Mouse (Mus musculus) myocyte (in vitro differentiated cells): ENCODE results near the gene Gm12790. TPM values are rescaled to one million over a fixed set of nuclear protein-coding genes. Genes with fewer than 3 reads are reported as not detected.

Experiments
- polyA plus RNA-seq: library from polyadenylated mRNA; unstranded; fragments of >200 nt; fragmentation: generic; extraction: Trizol; gene quantifications from one replicate; pipeline ENCODE4 v1.2.1, GENCODE M21; 2012; ENCODE audit warnings: missing spikeins

Gm12790 gene
- polyA plus RNA-seq, 1 experiment = not detected

Other genes with a start within 250 kb of the Gm12790 start
- not detected for gene B020004J07Rik, start 137.0 kb downstream of the Gm12790 start, polyA plus RNA-seq
- not detected for gene C130073F10Rik, start 87.3 kb downstream of the Gm12790 start, polyA plus RNA-seq
- not detected for gene Gm12800, start 71.9 kb downstream of the Gm12790 start, polyA plus RNA-seq
- not detected for gene Gm12794, start 40.6 kb downstream of the Gm12790 start, polyA plus RNA-seq
- gene Gm12789, start 5.6 kb upstream of the Gm12790 start, polyA plus RNA-seq = not detected
- 6.7 TPM for gene Pde4b, start 106.5 kb upstream of the Gm12790 start, polyA plus RNA-seq